Mouse (Mus musculus): ENCODE measurements around the gene Dhx32. TPM values are rescaled to one million over a fixed set of nuclear protein-coding genes. Genes with fewer than 3 reads are reported as not detected.
A peak's percentile ranks its signal among the peaks of the same experiment; 100 is the strongest.

The Dhx32 gene
- polyA plus RNA-seq, 3 experiments from 2014 or later = 6.8 to 8.7 (median 8.5) TPM

- no peak for ATAC-seq
Observed at GRCm38 (mm10) chr7:133768517-133768916, 14.0 kb downstream of the Dhx32 start.

DNA sequence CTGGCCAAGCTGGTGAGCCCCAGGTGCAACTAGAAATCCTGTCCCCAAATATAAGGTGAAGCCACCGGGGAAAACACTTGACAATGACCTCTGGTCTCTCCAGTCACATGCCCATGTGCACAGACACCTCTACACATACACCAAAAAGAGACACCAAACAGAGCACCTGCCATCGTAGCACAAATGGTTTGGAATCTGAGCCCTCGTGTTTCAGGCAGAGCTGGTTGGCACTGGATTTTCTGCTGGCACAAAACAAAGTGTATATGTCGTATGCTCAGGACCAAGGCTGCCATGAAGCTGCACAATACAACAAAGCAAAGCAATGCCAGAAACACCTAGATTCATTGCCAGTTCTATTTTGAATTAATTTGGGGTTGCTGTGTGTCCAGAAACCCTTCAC is 14.5 kb downstream of the Dhx32 start:
- no peak for ATAC-seq

GRCm38 (mm10) chr7:133765849-133766243 is 16.7 kb downstream of the Dhx32 start:
- no peak for ATAC-seq

DNA sequence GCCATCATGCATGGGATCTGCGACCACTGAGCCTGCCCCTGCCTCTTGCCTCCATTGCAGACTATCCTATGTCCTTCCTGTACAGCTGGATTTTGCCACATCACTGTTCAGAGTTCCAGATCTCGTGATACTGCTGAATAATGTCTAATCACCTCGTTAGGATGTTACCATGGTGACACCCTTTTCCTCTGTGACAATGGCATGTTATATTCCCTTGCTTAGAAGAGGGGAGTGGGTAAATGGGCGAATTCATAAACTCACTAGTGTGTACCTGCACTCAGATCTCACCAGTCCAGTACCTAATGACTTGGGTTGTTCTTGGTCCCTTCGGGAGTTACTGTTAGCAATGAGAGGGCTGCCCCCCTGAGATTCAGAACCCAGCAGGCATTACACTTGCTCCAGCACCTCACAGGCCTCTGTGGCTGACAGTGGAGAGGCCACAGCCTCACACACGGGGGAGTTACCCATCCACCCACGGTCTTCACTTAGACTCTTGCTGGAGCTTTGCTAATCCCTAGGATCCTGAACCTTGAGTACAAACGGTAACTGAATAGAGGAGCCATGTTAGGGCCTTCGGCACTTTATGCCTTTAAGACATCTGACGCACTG is 17.2 kb downstream of the Dhx32 start:
- ATAC-seq = no peak

GRCm38 (mm10) chr7:133764425-133764824 is 18.1 kb downstream of the Dhx32 start:
- ATAC-seq = no peak

DNA sequence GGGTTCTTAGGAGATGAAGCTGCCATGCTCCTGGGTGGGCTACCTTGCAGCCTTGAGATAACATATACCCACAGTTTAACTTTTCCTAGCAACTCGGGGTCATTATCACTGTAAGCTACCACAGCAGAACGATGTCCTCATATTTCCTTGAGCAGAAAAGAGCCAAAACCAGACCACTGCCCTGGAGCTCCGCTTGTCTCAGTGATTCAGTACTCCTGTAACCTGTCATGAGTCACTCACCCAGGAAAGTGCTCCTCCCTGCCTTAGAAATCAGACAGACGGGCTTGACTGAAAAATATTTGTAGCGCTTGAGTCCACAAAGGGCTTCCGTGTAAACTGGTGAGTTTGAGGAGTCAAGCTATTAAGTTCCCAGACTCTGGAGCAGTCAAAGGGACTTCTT is 19.8 kb downstream of the Dhx32 start:
- ATAC-seq = no peak

GRCm38 (mm10) chr7:133759611-133760353 is 22.7 kb downstream of the Dhx32 start:
- ATAC-seq = no peak

DNA sequence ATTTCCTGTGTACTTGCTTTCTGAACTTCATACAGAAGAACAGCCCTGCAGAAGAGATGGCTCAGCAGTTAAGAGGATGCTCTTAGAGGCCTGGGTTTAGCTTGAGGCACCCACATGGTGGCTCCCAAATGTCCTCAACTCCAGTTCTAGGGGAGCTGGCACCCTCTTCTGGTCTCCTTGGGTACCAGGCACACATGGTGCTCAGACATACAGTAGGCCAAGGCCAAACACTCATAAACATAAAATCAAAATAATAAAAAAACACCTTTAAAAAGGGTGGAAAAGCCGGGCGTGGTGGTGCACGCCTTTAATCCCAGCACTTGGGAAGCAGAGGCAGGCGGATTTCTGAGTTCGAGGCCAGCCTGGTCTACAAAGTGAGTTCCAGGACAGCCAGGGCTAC is 23.8 kb downstream of the Dhx32 start:
- ATAC-seq = no peak

DNA sequence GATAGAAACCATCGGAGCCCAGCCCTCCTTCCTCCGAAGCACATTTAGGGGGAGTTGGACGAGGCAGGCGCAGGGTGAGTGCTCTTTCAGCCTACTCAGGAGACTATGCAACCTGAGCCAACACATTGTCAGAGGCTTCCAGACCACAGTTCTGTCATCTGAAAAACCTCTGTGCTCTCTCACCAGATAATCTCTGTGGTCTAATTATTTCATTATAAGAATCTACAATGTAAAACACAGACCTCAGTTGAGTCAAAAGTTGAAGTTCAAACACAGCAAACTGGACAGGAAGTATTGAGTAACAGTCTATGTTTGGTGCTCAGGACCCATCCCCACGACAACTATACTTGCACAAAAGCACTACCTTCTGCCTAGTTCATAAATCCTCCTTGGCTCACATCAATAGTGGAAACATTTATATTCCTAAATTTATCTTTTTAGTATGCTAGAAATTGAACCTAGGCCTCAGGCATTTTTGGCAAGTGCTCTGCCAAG is 24.5 kb downstream of the Dhx32 start:
- no peak for ATAC-seq

DNA sequence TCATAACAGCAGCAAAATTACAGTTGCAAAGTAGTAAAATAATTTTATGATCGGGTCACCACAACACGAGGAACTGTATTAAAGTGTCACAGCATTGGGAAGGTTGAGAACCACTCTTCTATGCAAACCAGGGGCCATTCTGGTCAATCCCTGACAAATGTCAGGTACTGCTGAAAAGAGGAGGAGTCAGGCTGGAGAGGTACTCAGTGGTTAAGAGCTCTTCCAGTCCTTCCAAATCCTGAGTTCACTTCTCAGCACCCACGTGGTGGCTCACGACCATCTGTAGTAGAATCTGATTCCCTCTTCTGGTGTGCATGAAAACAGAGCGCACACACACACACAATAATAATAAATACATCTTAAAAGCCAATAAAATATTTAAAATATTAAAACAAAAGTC is 31.4 kb downstream of the Dhx32 start:
- no peak for ATAC-seq

- no peak for ATAC-seq
Observed at GRCm38 (mm10) chr7:133750666-133751065, 31.9 kb downstream of the Dhx32 start.

DNA sequence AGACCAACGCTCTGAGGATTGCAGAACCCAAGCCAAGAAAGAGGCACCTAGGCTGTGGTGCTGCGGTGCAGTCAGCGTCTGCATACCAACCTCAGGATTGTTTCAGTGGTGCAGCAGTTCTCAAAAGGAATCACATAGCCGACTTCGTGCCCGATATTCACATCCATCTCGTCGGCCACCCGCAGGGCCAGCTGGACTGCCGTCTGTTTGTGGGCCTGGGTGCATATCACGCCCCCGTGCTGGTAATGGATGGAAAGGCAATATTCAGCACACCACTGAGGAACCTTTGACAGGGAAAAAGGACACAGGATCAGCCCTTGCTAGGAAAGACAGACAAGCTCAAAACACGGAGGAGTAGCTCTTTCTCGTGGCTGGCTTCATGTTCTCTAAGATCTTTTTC is 33.8 kb downstream of the Dhx32 start:
- ATAC-seq = no peak

- ATAC-seq = no peak
Observed at GRCm38 (mm10) chr7:133747372-133747771, 35.2 kb downstream of the Dhx32 start.

GRCm38 (mm10) chr7:133744701-133745100 is 37.8 kb downstream of the Dhx32 start:
- no peak for ATAC-seq

DNA sequence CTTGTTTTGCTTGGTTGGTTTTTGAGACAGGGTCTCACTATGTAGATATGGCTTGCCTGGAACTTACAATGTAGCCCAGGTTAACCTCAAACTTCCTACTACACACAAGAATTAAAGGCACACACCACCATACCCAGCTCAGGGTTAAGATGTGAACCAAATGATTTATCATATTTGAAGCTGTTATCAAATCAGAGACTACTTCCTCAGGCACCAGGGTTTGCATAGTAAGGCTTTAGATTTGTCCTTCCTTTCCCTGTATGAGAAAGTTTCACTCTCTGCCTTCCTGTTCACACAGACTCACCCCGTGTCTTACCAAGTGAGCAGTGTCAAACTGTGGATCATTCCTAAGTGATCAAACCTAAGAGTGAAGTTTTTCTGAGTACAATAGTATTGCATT is 38.3 kb downstream of the Dhx32 start:
- ATAC-seq = no peak

DNA sequence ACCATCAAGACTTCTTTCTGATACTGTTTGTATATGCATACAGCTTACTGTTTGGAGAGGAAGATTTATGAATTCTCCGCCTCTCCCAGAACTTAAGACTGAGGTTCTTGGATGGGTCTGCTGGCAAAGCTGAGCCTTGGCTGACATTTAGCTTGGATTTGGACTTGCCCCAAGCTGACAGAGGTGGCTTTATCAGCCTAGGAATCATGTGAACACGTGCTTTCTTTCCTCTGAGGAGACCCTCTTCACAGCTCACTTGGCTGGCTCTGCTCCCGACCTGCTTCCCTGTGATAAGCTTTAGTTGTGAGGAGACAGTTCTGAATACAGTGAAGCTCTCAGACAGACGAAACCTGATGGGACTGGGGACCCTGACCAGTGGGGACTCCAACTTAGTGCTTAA is 38.9 kb downstream of the Dhx32 start:
- ATAC-seq = no peak

GRCm38 (mm10) chr7:133742530-133743325 is 39.8 kb downstream of the Dhx32 start:
- no peak for ATAC-seq

- ATAC-seq = peak; percentile 46
Observed at GRCm38 (mm10) chr7:133740558-133740957, 42.0 kb downstream of the Dhx32 start.

GRCm38 (mm10) chr7:133731971-133732645 is 50.4 kb downstream of the Dhx32 start:
- ATAC-seq = no peak

- no peak for ATAC-seq
Observed at GRCm38 (mm10) chr7:133730324-133731191, 52.0 kb downstream of the Dhx32 start.

- ATAC-seq = no peak
Observed at GRCm38 (mm10) chr7:133729351-133729750, 53.2 kb downstream of the Dhx32 start.

DNA sequence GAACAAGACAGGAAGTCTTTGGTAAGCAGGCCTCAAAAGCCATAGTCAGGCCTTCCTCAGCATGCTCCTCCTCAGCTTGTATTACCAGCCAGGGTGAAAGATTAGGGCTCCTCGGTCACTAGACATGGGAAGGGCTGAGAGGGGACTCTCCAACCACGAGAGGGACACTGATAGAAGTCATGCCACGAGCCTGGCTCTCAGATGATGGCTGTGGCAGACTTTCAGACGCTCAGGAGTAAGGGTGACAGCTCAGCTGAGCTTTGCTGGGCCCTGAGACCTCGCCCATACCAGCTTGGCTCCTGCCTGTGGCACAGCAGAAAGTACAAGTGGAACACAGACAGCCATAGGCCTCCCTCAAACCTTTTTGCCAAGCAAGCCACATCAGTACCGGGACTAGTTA is 55.5 kb downstream of the Dhx32 start:
- ATAC-seq = no peak
